Mouse (Mus musculus) midbrain, embryonic 16.5 days (tissue): ENCODE results near the gene Card11. TPM values are rescaled to one million over a fixed set of nuclear protein-coding genes. Genes with fewer than 3 reads are reported as not detected.

Source experiments
- ATAC-seq: fragments of 200-750 bp; cut with Nextera tagmentation; 2 replicates; pipeline ENCODE4 v1.8.0; 2017; ENCODE audit warnings: moderate TSS enrichment
- H3K27ac ChIP-seq: fragments of 300-500 bp; sonication (generic); 2 replicates; pipeline ENCODE4 v1.5.1; 2014; ENCODE audit warnings: mild to moderate bottlenecking, low read length, mixed read lengths
- H3K27me3 ChIP-seq: fragments of 300-500 bp; sonication (generic); 2 replicates; pipeline ENCODE4 v1.6.1; 2014; ENCODE audit warnings: low read depth, low read length, mixed read lengths; ENCODE audit not compliant: control insufficient read depth, insufficient read depth
- H3K36me3 ChIP-seq: fragments of 300-500 bp; sonication (generic); 2 replicates; pipeline ENCODE4 v1.6.1; 2014; ENCODE audit warnings: mild to moderate bottlenecking, low read length, moderate library complexity, mixed read lengths; ENCODE audit not compliant: control insufficient read depth, insufficient read depth
- H3K4me1 ChIP-seq: fragments of 300-500 bp; sonication (generic); 2 replicates; pipeline ENCODE4 v1.6.1; 2014; ENCODE audit warnings: mild to moderate bottlenecking, low read length, mixed read lengths; ENCODE audit not compliant: control insufficient read depth, insufficient read depth
- H3K4me2 ChIP-seq: fragments of 300-500 bp; sonication (generic); 2 replicates; pipeline ENCODE4 v1.6.1; 2014; ENCODE audit warnings: mild to moderate bottlenecking, low read length, mixed read lengths
- H3K4me3 ChIP-seq: fragments of 300-500 bp; sonication (generic); 2 replicates; pipeline ENCODE4 v1.5.1; 2014; ENCODE audit warnings: low read depth, mild to moderate bottlenecking, low read length, moderate library complexity, mixed read lengths
- H3K9ac ChIP-seq: fragments of 300-500 bp; sonication (generic); 2 replicates; pipeline ENCODE4 v1.6.1; 2014; ENCODE audit warnings: low read depth, low read length, mixed read lengths
- H3K9me3 ChIP-seq: fragments of 300-500 bp; sonication (generic); replicated peaks from 2 replicates; pipeline ENCODE4 v1.6.1; 2014; ENCODE audit warnings: mild to moderate bottlenecking, low read length, mixed read lengths; ENCODE audit not compliant: control insufficient read depth, poor library complexity, severe bottlenecking
- WGBS: fragments of 180-500 bp; shearing (Covaris S2); extraction: QIAGEN DNeasy Blood & Tissue Kit; methylation state at CpG from one replicate; pipeline ENCODE4 v1.1.7; 2014; 5-methylcytosine and 5-hydroxymethylcytosine counted together
- polyA plus RNA-seq: library from polyadenylated mRNA; unstranded; fragments of >200 nt; fragmentation: Nextera tagmentation; extraction: Ambion mirVana; gene quantifications from 2 replicates; pipeline ENCODE4 v1.2.1, GENCODE M21; 2015

Gene Card11
- polyA plus RNA-seq, 1 experiment from 2014 or later, result not detected

- 0 out of 2 replicates have a peak, but pooled peaks have one; percentile 1 for ATAC-seq
- H3K9ac ChIP-seq, result peak overlapping the region; percentile 82
- WGBS, result 37% methylated on average over 18 of the region's 18 CpGs
- H3K27ac ChIP-seq, result peak overlapping the region; percentile 79
- H3K27me3 ChIP-seq, result no peaks in the 10 kb centered on the region
- peak overlapping the region; percentile 83 for H3K4me3 ChIP-seq
- peaks cover 33% of the 10 kb centered on the region for H3K4me1 ChIP-seq
- no peaks in the 10 kb centered on the region for H3K9me3 ChIP-seq
- peak overlapping the region; percentile 95 for H3K4me2 ChIP-seq
- H3K36me3 ChIP-seq, result no peaks in the 10 kb centered on the region
Measured at GRCm38 (mm10) chr5:140829081-140829910, 171.1 kb downstream of the Card11 start.

GRCm38 (mm10) chr5:140828363-140828762, 172.0 kb downstream of the Card11 start:
- ATAC-seq, result no peak
- H3K4me1 ChIP-seq, result peaks cover 33% of the 10 kb centered on the region
- no peaks in the 10 kb centered on the region for H3K27me3 ChIP-seq
- H3K9me3 ChIP-seq, result no peaks in the 10 kb centered on the region
- 39% methylated on average over 2 of the region's 2 CpGs for whole genome bisulfite sequencing
- H3K27ac ChIP-seq, result no peak overlapping the region
- peak overlapping the region; percentile 95 for H3K4me2 ChIP-seq
- H3K36me3 ChIP-seq, result no peaks in the 10 kb centered on the region
- 0 out of 2 replicates have a peak overlapping the region, but pooled peaks have one; percentile 7 for H3K4me3 ChIP-seq
- H3K9ac ChIP-seq, result no peak overlapping the region

GRCm38 (mm10) chr5:140827896-140828295, 172.5 kb downstream of the Card11 start:
- WGBS, result 80% methylated on average over 8 of the region's 8 CpGs
- no peaks in the 10 kb centered on the region for H3K36me3 ChIP-seq
- no peak overlapping the region for H3K9ac ChIP-seq
- no peaks in the 10 kb centered on the region for H3K27me3 ChIP-seq
- peaks cover 33% of the 10 kb centered on the region for H3K4me1 ChIP-seq
- H3K9me3 ChIP-seq, result no peaks in the 10 kb centered on the region
- H3K4me2 ChIP-seq, result peak overlapping the region; percentile 95
- H3K4me3 ChIP-seq, result no peak overlapping the region
- ATAC-seq, result no peak
- H3K27ac ChIP-seq, result no peak overlapping the region

- WGBS, result 70% methylated on average over 2 of the region's 2 CpGs
- peak overlapping the region; percentile 95 for H3K4me2 ChIP-seq
- no peaks in the 10 kb centered on the region for H3K27me3 ChIP-seq
- no peak for ATAC-seq
- H3K4me3 ChIP-seq, result no peak overlapping the region
- H3K36me3 ChIP-seq, result no peaks in the 10 kb centered on the region
- no peak overlapping the region for H3K9ac ChIP-seq
- H3K27ac ChIP-seq, result no peak overlapping the region
- H3K4me1 ChIP-seq, result peaks cover 33% of the 10 kb centered on the region
- H3K9me3 ChIP-seq, result no peaks in the 10 kb centered on the region
Measured at GRCm38 (mm10) chr5:140827413-140827812, 173.0 kb downstream of the Card11 start.

GRCm38 (mm10) chr5:140826796-140827195, 173.6 kb downstream of the Card11 start:
- Histone ChIP-seq H3K4me2 (peak overlapping the region; percentile 95), H3K4me3 (peak overlapping the region; percentile 6; the same call in 1 of the 2 replicates), H3K9ac (0 out of 2 replicates have a peak overlapping the region, but pooled peaks have one; percentile 48), H3K36me3 (no peaks in the 10 kb centered on the region), H3K27ac (no peak overlapping the region), H3K27me3 (no peaks in the 10 kb centered on the region), H3K4me1 (peaks cover 33% of the 10 kb centered on the region), H3K9me3 (no peaks in the 10 kb centered on the region)
- 5% methylated on average over 1 of the region's 1 CpGs for WGBS
- ATAC-seq, result no peak

GRCm38 (mm10) chr5:140826118-140826517, 174.3 kb downstream of the Card11 start:
- H3K4me1 ChIP-seq, result peaks cover 33% of the 10 kb centered on the region
- no peaks in the 10 kb centered on the region for H3K36me3 ChIP-seq
- no peak overlapping the region for H3K9ac ChIP-seq
- no peak for ATAC-seq
- no peaks in the 10 kb centered on the region for H3K9me3 ChIP-seq
- no peak overlapping the region for H3K27ac ChIP-seq
- H3K27me3 ChIP-seq, result no peaks in the 10 kb centered on the region
- no peak overlapping the region for H3K4me2 ChIP-seq
- 92% methylated on average over 1 of the region's 1 CpGs for WGBS
- H3K4me3 ChIP-seq, result no peak overlapping the region

GRCm38 (mm10) chr5:140824126-140824525, 176.3 kb downstream of the Card11 start:
- Histone ChIP-seq H3K27me3 (no peaks in the 10 kb centered on the region), H3K9ac (no peak overlapping the region), H3K36me3 (no peaks in the 10 kb centered on the region), H3K9me3 (no peaks in the 10 kb centered on the region), H3K4me1 (peaks cover 37% of the 10 kb centered on the region), H3K27ac (no peak overlapping the region), H3K4me2 (no peak overlapping the region), H3K4me3 (no peak overlapping the region)
- ATAC-seq, result no peak
- WGBS, result 90% methylated on average over 7 of the region's 7 CpGs

GRCm38 (mm10) chr5:140823386-140823785, 177.0 kb downstream of the Card11 start:
- Histone ChIP-seq H3K4me1 (peaks cover 35% of the 10 kb centered on the region), H3K36me3 (no peaks in the 10 kb centered on the region), H3K4me2 (no peak overlapping the region), H3K4me3 (no peak overlapping the region), H3K27ac (no peak overlapping the region), H3K9ac (no peak overlapping the region), H3K9me3 (no peaks in the 10 kb centered on the region), H3K27me3 (no peaks in the 10 kb centered on the region)
- 98% methylated on average over 2 of the region's 2 CpGs for WGBS
- ATAC-seq, result no peak
